In genomic region chr7:99450703-99451102, GRCm38 (mm10) we compare ENCODE assay signal across 9 mouse cellular contexts. TPM values are rescaled to one million over a fixed set of nuclear protein-coding genes. Genes with fewer than 3 reads are reported as not detected.
DNase-seq lines count a peak whose midpoint lies in the region; ATAC-seq lines count a peak whose summit lies in the region.
"Had no signal": no experiment of that assay in that cellular context is flagged by ENCODE, and none has a peak within 500 bp of the region (broad histone marks: within the 10 kb centered on the region; RNA-seq: fewer than 3 reads in every experiment).

No protein-coding gene starts in this region.

- H3K4me1 ChIP-seq in limb, embryonic 13.5 days = peaks cover 2% of the 10 kb centered on the region; the same call in 1 of the 2 replicates
- no peaks in the 10 kb centered on the region for H3K4me1 ChIP-seq in stomach, embryonic 16.5 days (ENCODE audit: control insufficient read depth, insufficient read depth, low read length)

- H3K9me3 ChIP-seq in limb, embryonic 13.5 days = no peaks in the 10 kb centered on the region
- no peaks in the 10 kb centered on the region for H3K9me3 ChIP-seq in stomach, embryonic 16.5 days (replicated peaks; ENCODE audit: control insufficient read depth, low read length)

- no peak overlapping the region for H3K27ac ChIP-seq in limb, embryonic 13.5 days
- H3K27ac ChIP-seq in stomach, embryonic 16.5 days (ENCODE audit: low read length) = no peak overlapping the region

- no peak overlapping the region for H3K9ac ChIP-seq in limb, embryonic 13.5 days
- no peak overlapping the region for H3K9ac ChIP-seq in stomach, embryonic 16.5 days (ENCODE audit: low read length)

- DNase-seq in A20 (ENCODE audit: low read depth, low spot score) (peak; percentile 76), NIH3T3 (ENCODE audit: low read depth) (peak; percentile 82)
- peak; percentile 89 to 93 for DNase-seq in cerebellum, postnatal 10 days
- DNase-seq in gastrocnemius, postnatal 25 days = peak; percentile 35
- peak; percentile 88 for DNase-seq in kidney, adult 9 months

- no peak overlapping the region for H3K4me3 ChIP-seq in limb, embryonic 13.5 days
- H3K4me3 ChIP-seq in stomach, embryonic 16.5 days (replicated peaks; ENCODE audit: low read length) = no peak overlapping the region
- H3K4me3 ChIP-seq: erythroblast, embryonic 14.5 days had no signal

- 2% methylated on average over 3 of the region's 3 CpGs for WGBS in limb, embryonic 13.5 days
- 2% methylated on average over 3 of the region's 3 CpGs for WGBS in stomach, embryonic 16.5 days

- no peaks in the 10 kb centered on the region for H3K36me3 ChIP-seq in limb, embryonic 13.5 days
- no peaks in the 10 kb centered on the region for H3K36me3 ChIP-seq in stomach, embryonic 16.5 days (ENCODE audit: control insufficient read depth, insufficient read depth, low read length)

- no peaks in the 10 kb centered on the region for H3K27me3 ChIP-seq in limb, embryonic 13.5 days
- no peaks in the 10 kb centered on the region for H3K27me3 ChIP-seq in stomach, embryonic 16.5 days (ENCODE audit: control insufficient read depth, insufficient read depth, low read length)

- peak; percentile 30; the same call in 1 of the 2 replicates for ATAC-seq in limb, embryonic 13.5 days (ENCODE audit: low FRiP score, low read depth)
- ATAC-seq in monocyte, adult 5-6 weeks (replicated peaks; ENCODE audit: insufficient number of reproducible peaks, low FRiP score, low TSS enrichment, poor library complexity, severe bottlenecking) = peak; percentile 75
- ATAC-seq in stomach, embryonic 16.5 days (ENCODE audit: insufficient read depth, low FRiP score) = peak; percentile 20; the same call in 1 of the 2 replicates

- H3K4me2 ChIP-seq in limb, embryonic 13.5 days (replicated peaks) = no peak overlapping the region
- H3K4me2 ChIP-seq in stomach, embryonic 16.5 days (ENCODE audit: low read depth, low read length) = no peak overlapping the region

RNA-seq across cellular contexts. Expression of gene Klhl35, which starts 15.1 kb away (rescaled TPM):
- not detected for total RNA-seq in gastrocnemius, postnatal 25 days (2021)
- polyA plus RNA-seq in limb, embryonic 13.5 days (2015; fragmentation: Nextera tagmentation; extraction: Ambion mirVana) = 0.84 and 0.87 TPM in 2 replicates
- 0.49 to 1.6 TPM in 2 of 3 replicates, not detected in the other for total RNA-seq in monocyte, adult 5-6 weeks (2017)
- 0.14 and 0.34 TPM in 2 replicates for polyA plus RNA-seq in stomach, embryonic 16.5 days (2015; fragmentation: Nextera tagmentation; extraction: Ambion mirVana)
- polyA plus RNA-seq: erythroblast, embryonic 14.5 days had no signal

RNA-seq across cellular contexts. Expression of gene Rps3, which starts 32.8 kb away (rescaled TPM):
- total RNA-seq in gastrocnemius, postnatal 25 days (2021) = 100 to 1,000 TPM; 239 to 240 TPM
- polyA plus RNA-seq in limb, embryonic 13.5 days (2015; fragmentation: Nextera tagmentation; extraction: Ambion mirVana) = 767 and 820 TPM in 2 replicates
- 1,253 to 1,571 TPM (median 1,557 TPM) in 3 replicates for total RNA-seq in monocyte, adult 5-6 weeks (2017)
- polyA plus RNA-seq in stomach, embryonic 16.5 days (2015; fragmentation: Nextera tagmentation; extraction: Ambion mirVana) = 699 and 743 TPM in 2 replicates

Comparison
In these comparisons a context has a peak if more than half of its experiments do, and no peak if none do; other contexts are left out.
1. DNase-seq: peak in every context shown above with its lines; median percentile 91 in cerebellum, postnatal 10 days; 88 in kidney, adult 9 months; 82 in NIH3T3; 76 in A20; 35 in gastrocnemius, postnatal 25 days.
2. ATAC-seq: peak in every context shown above with its lines; median percentile 75 in monocyte, adult 5-6 weeks; 30 in limb, embryonic 13.5 days; 20 in stomach, embryonic 16.5 days.